Mouse (Mus musculus): ENCODE data around the gene Lrmda.

Lrmda gene

GRCm38 (mm10) chr14:23015321-23016067 lies 996.0 kb downstream of the Lrmda start:
- in situ Hi-C loops (cut with MseI, MboI): no loop called here

- in situ Hi-C loops (cut with MseI, MboI): no loop called here
These were observed 996.6 kb downstream of the Lrmda start for GRCm38 (mm10) chr14:23016068-23016611.

- in situ Hi-C loops (cut with MseI, MboI): no loop called here
These were observed 1021.5 kb downstream of the Lrmda start for GRCm38 (mm10) chr14:23041002-23041401.

GRCm38 (mm10) chr14:23045322-23045721 lies 1025.8 kb downstream of the Lrmda start:
- in situ Hi-C loops (cut with MseI, MboI): no loop called here

- in situ Hi-C loops (cut with MseI, MboI): no loop called here
These were observed 1026.8 kb downstream of the Lrmda start for GRCm38 (mm10) chr14:23046330-23046729.

- in situ Hi-C loops (cut with MseI, MboI): no loop called here
These were observed 1031.9 kb downstream of the Lrmda start for GRCm38 (mm10) chr14:23051441-23051840.

GRCm38 (mm10) chr14:23052833-23053592 lies 1033.5 kb downstream of the Lrmda start:
- in situ Hi-C loops (cut with MseI, MboI): no loop called here

GRCm38 (mm10) chr14:23057228-23057976 lies 1037.9 kb downstream of the Lrmda start:
- in situ Hi-C loops (cut with MseI, MboI): no loop called here

GRCm38 (mm10) chr14:23057987-23058386 lies 1038.5 kb downstream of the Lrmda start:
- in situ Hi-C loops (cut with MseI, MboI): no loop called here

- in situ Hi-C loops (cut with MseI, MboI): no loop called here
These were observed 1059.2 kb downstream of the Lrmda start for GRCm38 (mm10) chr14:23078719-23079118.

GRCm38 (mm10) chr14:23084241-23084773 lies 1064.8 kb downstream of the Lrmda start:
- in situ Hi-C loops (cut with MseI, MboI): no loop called here

- in situ Hi-C loops (cut with MseI, MboI): no loop called here
These were observed 1065.3 kb downstream of the Lrmda start for GRCm38 (mm10) chr14:23084797-23085196.

- in situ Hi-C loops (cut with MseI, MboI): no loop called here
These were observed 1073.8 kb downstream of the Lrmda start for GRCm38 (mm10) chr14:23093306-23093705.

- in situ Hi-C loops (cut with MseI, MboI): no loop called here
These were observed 1075.1 kb downstream of the Lrmda start for GRCm38 (mm10) chr14:23094546-23095157.

- in situ Hi-C loops (cut with MseI, MboI): no loop called here
These were observed 1075.9 kb downstream of the Lrmda start for GRCm38 (mm10) chr14:23095158-23096016.

- in situ Hi-C loops (cut with MseI, MboI): no loop called here
These were observed 1076.5 kb downstream of the Lrmda start for GRCm38 (mm10) chr14:23096017-23096336.

- in situ Hi-C loops (cut with MseI, MboI): no loop called here
These were observed 1076.9 kb downstream of the Lrmda start for GRCm38 (mm10) chr14:23096405-23096804.

All from mouse trophoblast stem cell (cell line).